Mouse (Mus musculus): ENCODE measurements around the gene Pon2. TPM values are rescaled to one million over a fixed set of nuclear protein-coding genes. Genes with fewer than 3 reads are reported as not detected.
"Not testable (repeated sequence)": the region's sequence is repeated elsewhere in the genome, so short reads cannot be mapped to it uniquely, and the experiment has no call there.

Gene Pon2
- polyA plus RNA-seq, 1 experiment from 2014 or later, result 51.8 TPM

- H3K9ac ChIP-seq, result no peak within 1 kb of the TSS
- no peaks in the 10 kb centered on the region for H3K27me3 ChIP-seq
- no peak within 1 kb of the TSS for H3K27ac ChIP-seq (replicated peaks)
- peak; percentile 70; the same call in 1 of the 2 replicates for ATAC-seq (ENCODE audit: insufficient number of reproducible peaks, low FRiP score, low TSS enrichment, low read depth)
- peak within 1 kb of the TSS; percentile 39 for H3K4me3 ChIP-seq (replicated peaks)
- peak within 1 kb of the TSS; percentile 50 for H3K4me2 ChIP-seq (replicated peaks)
- H3K4me1 ChIP-seq, result peaks cover 13% of the 10 kb centered on the region; the same call in 1 of the 2 replicates
- H3K36me3 ChIP-seq, result no peaks in the 10 kb centered on the region
- 9% methylated on average over 16 of the region's 16 CpGs for WGBS
- no peaks in the 10 kb centered on the region for H3K9me3 ChIP-seq (replicated peaks)
Observed at GRCm38 (mm10) chr6:5255722-5256451, 42.4 kb downstream of the Pon2 start, which contains the start of gene Pon3. Pon3 (minus strand) TSS chr6:5256286.

- Histone ChIP-seq H3K36me3 (no peaks in the 10 kb centered on the region), H3K9ac (no peak overlapping the region), H3K4me1 (peaks cover 13% of the 10 kb centered on the region; the same call in 1 of the 2 replicates), H3K27me3 (no peaks in the 10 kb centered on the region), H3K4me3 (replicated peaks) (peak overlapping the region; percentile 39), H3K27ac (replicated peaks) (no peak overlapping the region), H3K4me2 (replicated peaks) (peak overlapping the region; percentile 50; the same call in 1 of the 2 replicates), H3K9me3 (replicated peaks) (no peaks in the 10 kb centered on the region)
- no peak for ATAC-seq (ENCODE audit: insufficient number of reproducible peaks, low FRiP score, low TSS enrichment, low read depth)
- 56% methylated on average over 6 of the region's 6 CpGs for WGBS
Observed at GRCm38 (mm10) chr6:5255291-5255690, 43.0 kb downstream of the Pon2 start.

GRCm38 (mm10) chr6:5254869-5255268 lies 43.4 kb downstream of the Pon2 start:
- H3K9ac ChIP-seq, result no peak overlapping the region
- no peak overlapping the region for H3K4me2 ChIP-seq (replicated peaks)
- H3K27ac ChIP-seq (replicated peaks), result no peak overlapping the region
- peaks cover 13% of the 10 kb centered on the region; the same call in 1 of the 2 replicates for H3K4me1 ChIP-seq
- H3K4me3 ChIP-seq (replicated peaks), result no peak overlapping the region
- no peaks in the 10 kb centered on the region for H3K36me3 ChIP-seq
- no peaks in the 10 kb centered on the region for H3K27me3 ChIP-seq
- no peaks in the 10 kb centered on the region for H3K9me3 ChIP-seq (replicated peaks)
- no peak for ATAC-seq (ENCODE audit: insufficient number of reproducible peaks, low FRiP score, low TSS enrichment, low read depth)
- 88% methylated on average over 2 of the region's 2 CpGs for WGBS

- Histone ChIP-seq H3K27ac (replicated peaks) (no peak overlapping the region), H3K27me3 (no peaks in the 10 kb centered on the region), H3K4me3 (replicated peaks) (no peak overlapping the region), H3K4me2 (replicated peaks) (no peak overlapping the region), H3K4me1 (no peaks in the 10 kb centered on the region), H3K9me3 (replicated peaks) (no peaks in the 10 kb centered on the region), H3K9ac (no peak overlapping the region), H3K36me3 (no peaks in the 10 kb centered on the region)
- ATAC-seq (ENCODE audit: insufficient number of reproducible peaks, low FRiP score, low TSS enrichment, low read depth), result no peak
- 94% methylated on average over 6 of the region's 6 CpGs for WGBS
Observed at GRCm38 (mm10) chr6:5245926-5246325, 52.3 kb downstream of the Pon2 start.

GRCm38 (mm10) chr6:5238799-5239198 lies 59.5 kb downstream of the Pon2 start:
- no peaks in the 10 kb centered on the region for H3K9me3 ChIP-seq (replicated peaks)
- no peak for ATAC-seq (ENCODE audit: insufficient number of reproducible peaks, low FRiP score, low TSS enrichment, low read depth)
- no peaks in the 10 kb centered on the region for H3K4me1 ChIP-seq
- no peaks in the 10 kb centered on the region for H3K36me3 ChIP-seq
- no peaks in the 10 kb centered on the region for H3K27me3 ChIP-seq
- no peak overlapping the region for H3K9ac ChIP-seq
- H3K4me3 ChIP-seq (replicated peaks), result no peak overlapping the region
- no peak overlapping the region for H3K4me2 ChIP-seq (replicated peaks)
- H3K27ac ChIP-seq (replicated peaks), result no peak overlapping the region
- 90% methylated on average over 3 of the region's 3 CpGs for WGBS

GRCm38 (mm10) chr6:5237510-5237909 lies 60.7 kb downstream of the Pon2 start:
- Histone ChIP-seq H3K27ac (replicated peaks) (no peak overlapping the region), H3K4me3 (replicated peaks) (no peak overlapping the region), H3K36me3 (no peaks in the 10 kb centered on the region), H3K4me2 (replicated peaks) (no peak overlapping the region), H3K9ac (no peak overlapping the region), H3K4me1 (no peaks in the 10 kb centered on the region), H3K9me3 (replicated peaks) (no peaks in the 10 kb centered on the region), H3K27me3 (no peaks in the 10 kb centered on the region)
- 69% methylated on average over 4 of the region's 4 CpGs for WGBS
- ATAC-seq (ENCODE audit: insufficient number of reproducible peaks, low FRiP score, low TSS enrichment, low read depth), result no peak

- no peaks in the 10 kb centered on the region for H3K9me3 ChIP-seq (replicated peaks)
- no peak overlapping the region for H3K27ac ChIP-seq (replicated peaks)
- H3K4me3 ChIP-seq (replicated peaks), result no peak overlapping the region
- no peaks in the 10 kb centered on the region for H3K36me3 ChIP-seq
- WGBS, result 87% methylated on average over 8 of the region's 8 CpGs
- H3K4me2 ChIP-seq (replicated peaks), result no peak overlapping the region
- H3K9ac ChIP-seq, result no peak overlapping the region
- no peaks in the 10 kb centered on the region for H3K27me3 ChIP-seq
- H3K4me1 ChIP-seq, result no peaks in the 10 kb centered on the region
- no peak for ATAC-seq (ENCODE audit: insufficient number of reproducible peaks, low FRiP score, low TSS enrichment, low read depth)
Observed at GRCm38 (mm10) chr6:5236843-5237371, 61.3 kb downstream of the Pon2 start.

GRCm38 (mm10) chr6:5234563-5234962 lies 63.7 kb downstream of the Pon2 start:
- Histone ChIP-seq H3K9me3 (replicated peaks) (no peaks in the 10 kb centered on the region), H3K4me2 (replicated peaks) (no peak overlapping the region), H3K36me3 (no peaks in the 10 kb centered on the region), H3K9ac (no peak overlapping the region), H3K27ac (replicated peaks) (no peak overlapping the region), H3K4me3 (replicated peaks) (no peak overlapping the region), H3K4me1 (no peaks in the 10 kb centered on the region), H3K27me3 (no peaks in the 10 kb centered on the region)
- 75% methylated on average over 3 of the region's 3 CpGs for WGBS
- no peak for ATAC-seq (ENCODE audit: insufficient number of reproducible peaks, low FRiP score, low TSS enrichment, low read depth)

- WGBS, result 88% methylated on average over 1 of the region's 1 CpGs
- no peak overlapping the region for H3K9ac ChIP-seq
- no peaks in the 10 kb centered on the region for H3K36me3 ChIP-seq
- H3K4me2 ChIP-seq (replicated peaks), result no peak overlapping the region
- no peaks in the 10 kb centered on the region for H3K4me1 ChIP-seq
- no peaks in the 10 kb centered on the region for H3K9me3 ChIP-seq (replicated peaks)
- no peaks in the 10 kb centered on the region for H3K27me3 ChIP-seq
- H3K4me3 ChIP-seq (replicated peaks), result no peak overlapping the region
- no peak for ATAC-seq (ENCODE audit: insufficient number of reproducible peaks, low FRiP score, low TSS enrichment, low read depth)
- no peak overlapping the region for H3K27ac ChIP-seq (replicated peaks)
Observed at GRCm38 (mm10) chr6:5233812-5234211, 64.4 kb downstream of the Pon2 start.

- Histone ChIP-seq H3K9ac (no peak overlapping the region), H3K27me3 (no peaks in the 10 kb centered on the region), H3K4me2 (replicated peaks) (no peak overlapping the region), H3K9me3 (replicated peaks) (no peaks in the 10 kb centered on the region), H3K4me1 (no peaks in the 10 kb centered on the region), H3K27ac (replicated peaks) (no peak overlapping the region), H3K4me3 (replicated peaks) (no peak overlapping the region), H3K36me3 (no peaks in the 10 kb centered on the region)
- no peak for ATAC-seq (ENCODE audit: insufficient number of reproducible peaks, low FRiP score, low TSS enrichment, low read depth)
- 87% methylated on average over 4 of the region's 4 CpGs for WGBS
Observed at GRCm38 (mm10) chr6:5232022-5232421, 66.2 kb downstream of the Pon2 start.

- no peak overlapping the region for H3K4me2 ChIP-seq (replicated peaks)
- 89% methylated on average over 5 of the region's 5 CpGs for WGBS
- ATAC-seq (ENCODE audit: insufficient number of reproducible peaks, low FRiP score, low TSS enrichment, low read depth), result no peak
Observed at GRCm38 (mm10) chr6:5230261-5230660, 68.0 kb downstream of the Pon2 start.

GRCm38 (mm10) chr6:5223551-5223950 lies 74.7 kb downstream of the Pon2 start:
- not testable (repeated sequence) for H3K27me3 ChIP-seq; H3K36me3 ChIP-seq; ATAC-seq (ENCODE audit: insufficient number of reproducible peaks, low FRiP score, low TSS enrichment, low read depth); H3K4me2 ChIP-seq (replicated peaks); H3K9me3 ChIP-seq (replicated peaks); H3K9ac ChIP-seq; H3K4me3 ChIP-seq (replicated peaks); H3K27ac ChIP-seq (replicated peaks); H3K4me1 ChIP-seq
- WGBS, result 95% methylated on average over 2 of the region's 2 CpGs

More at GRCm38 (mm10) chr6:5230261-5230660, 68.0 kb downstream of the Pon2 start:
- Histone ChIP-seq H3K9me3 (replicated peaks) (no peaks in the 10 kb centered on the region), H3K9ac (no peak overlapping the region), H3K27me3 (no peaks in the 10 kb centered on the region), H3K4me3 (replicated peaks) (no peak overlapping the region), H3K36me3 (no peaks in the 10 kb centered on the region), H3K27ac (replicated peaks) (no peak overlapping the region), H3K4me1 (no peaks in the 10 kb centered on the region)
